Mouse (Mus musculus): ENCODE data around the gene Aldh3a2. TPM values are rescaled to one million over a fixed set of nuclear protein-coding genes. Genes with fewer than 3 reads are reported as not detected.
"Not testable (repeated sequence)": the region's sequence is repeated elsewhere in the genome, so short reads cannot be mapped to it uniquely, and the experiment has no call there.

The Aldh3a2 gene
- polyA plus RNA-seq, 1 experiment from 2014 or later, result 22.0 TPM

DNA sequence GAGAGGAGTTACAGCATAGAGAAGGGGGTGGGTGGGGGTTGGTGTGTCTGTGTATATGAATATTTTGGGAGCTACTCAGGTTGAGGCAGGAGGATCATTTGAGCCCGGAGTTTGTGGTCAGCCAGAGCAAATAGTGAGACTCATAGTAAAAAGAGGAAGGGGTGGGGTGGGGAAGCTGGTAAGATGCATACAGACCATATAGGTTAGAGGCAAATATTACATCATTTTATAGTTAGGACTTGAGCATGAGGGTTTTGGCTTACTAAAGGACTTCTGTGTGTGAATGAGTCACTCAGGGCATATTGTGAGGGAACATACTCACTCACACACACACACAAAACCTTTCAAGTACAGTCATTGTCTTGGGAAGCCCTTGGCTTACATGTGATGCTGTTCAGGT lies 90.9 kb downstream of the Aldh3a2 start:
- no peak for ATAC-seq (ENCODE audit: low FRiP score)
- H3K27me3 ChIP-seq, result no peaks in the 10 kb centered on the region
- H3K27ac ChIP-seq, result 0 out of 2 replicates have a peak overlapping the region, but pooled peaks have one; percentile 47
- peaks cover 6% of the 10 kb centered on the region; the same call in 1 of the 2 replicates for H3K36me3 ChIP-seq (replicated peaks)
- no peak overlapping the region; the same call in 1 of the 2 replicates for H3K4me2 ChIP-seq
- H3K4me3 ChIP-seq (replicated peaks), result no peak overlapping the region
- peaks cover 23% of the 10 kb centered on the region for H3K4me1 ChIP-seq
- no peak overlapping the region for H3K9ac ChIP-seq
- H3K9me3 ChIP-seq, result no peaks in the 10 kb centered on the region
- WGBS, result 98% methylated on average over 1 of the region's 1 CpGs

DNA sequence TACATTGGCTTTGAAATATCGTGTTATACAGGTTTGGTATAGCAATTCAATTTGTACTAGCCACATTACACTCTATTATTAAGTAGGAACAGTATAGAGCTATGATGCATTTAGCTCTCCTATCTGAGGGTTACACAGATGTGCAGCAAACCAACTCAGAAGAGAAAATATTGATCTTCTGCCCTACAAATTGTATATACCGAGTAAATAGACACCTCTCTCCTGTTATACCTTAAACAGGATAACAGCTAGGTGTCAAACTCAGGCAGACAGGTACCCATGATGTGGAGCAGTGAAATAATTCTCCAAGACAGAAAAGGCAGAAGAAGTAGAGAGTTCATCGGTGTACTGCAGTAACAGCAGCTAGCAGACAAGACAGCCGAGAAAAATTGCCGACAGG lies 91.5 kb downstream of the Aldh3a2 start:
- Histone ChIP-seq H3K27ac (peak overlapping the region; percentile 47; the same call in 1 of the 2 replicates), H3K36me3 (replicated peaks) (peaks cover 6% of the 10 kb centered on the region; the same call in 1 of the 2 replicates), H3K4me1 (peaks cover 28% of the 10 kb centered on the region), H3K4me2 (peak overlapping the region; percentile 44), H3K4me3 (replicated peaks) (no peak overlapping the region), H3K9ac (no peak overlapping the region), H3K27me3 (no peaks in the 10 kb centered on the region), H3K9me3 (no peaks in the 10 kb centered on the region)
- 72% methylated on average over 5 of the region's 5 CpGs for WGBS
- no peak for ATAC-seq (ENCODE audit: low FRiP score)

DNA sequence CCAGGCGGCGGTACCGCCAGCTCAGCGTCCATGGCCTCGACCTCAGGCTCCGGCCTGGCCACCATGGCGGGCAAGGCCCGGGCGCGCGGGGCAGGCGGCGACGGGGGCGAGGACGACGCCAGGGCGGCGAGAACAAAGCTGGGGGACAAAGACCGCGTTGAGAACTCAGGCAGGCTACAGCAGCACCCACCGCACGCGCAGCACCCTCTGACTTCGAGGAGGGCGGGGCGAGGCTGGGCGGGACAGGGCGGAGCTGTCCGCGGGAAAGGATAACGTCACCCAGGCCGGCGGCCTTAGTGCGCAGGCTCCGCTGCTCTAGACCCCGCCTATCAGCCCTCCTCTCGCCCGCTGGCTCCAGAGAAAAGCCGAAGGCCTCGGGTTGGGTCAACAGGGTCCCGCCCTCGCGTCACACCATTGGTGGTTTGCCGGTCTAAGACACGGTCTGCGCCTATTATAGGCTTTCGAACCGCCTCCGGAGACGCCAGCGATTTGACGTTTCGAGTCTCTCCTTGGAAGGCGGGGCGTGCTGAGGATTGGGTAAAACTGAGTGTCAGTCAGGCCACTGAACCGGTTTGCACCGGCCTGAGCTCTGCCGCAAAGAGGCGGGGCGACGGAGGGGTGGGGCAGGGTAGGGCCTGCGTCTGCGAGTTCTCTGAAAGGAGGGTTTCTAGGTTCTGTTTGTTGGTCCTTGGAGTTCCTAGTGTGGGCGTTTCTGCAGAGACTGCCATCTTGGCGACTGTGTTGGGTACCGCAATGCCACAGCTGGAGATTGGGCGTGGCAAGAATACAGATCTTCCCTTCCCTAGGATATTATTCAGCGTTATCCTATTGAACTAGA lies 92.2 kb downstream of the Aldh3a2 start, which contains the start of gene Usp22:
Usp22 (minus strand) TSS at position 235 of the 838 bp plus-strand sequence.
- Histone ChIP-seq H3K27ac (peak within 1 kb of the TSS; percentile 98), H3K9me3 (no peaks in the 10 kb centered on the region), H3K4me2 (peak within 1 kb of the TSS; percentile 63), H3K27me3 (no peaks in the 10 kb centered on the region), H3K4me3 (replicated peaks) (peak within 1 kb of the TSS; percentile 98), H3K4me1 (peaks cover 35% of the 10 kb centered on the region), H3K36me3 (replicated peaks) (peaks cover 6% of the 10 kb centered on the region; the same call in 1 of the 2 replicates), H3K9ac (peak within 1 kb of the TSS; percentile 100)
- ATAC-seq (ENCODE audit: low FRiP score), result peak; percentile 97
- WGBS, result under 1% methylated on average over 68 of the region's 69 CpGs

DNA sequence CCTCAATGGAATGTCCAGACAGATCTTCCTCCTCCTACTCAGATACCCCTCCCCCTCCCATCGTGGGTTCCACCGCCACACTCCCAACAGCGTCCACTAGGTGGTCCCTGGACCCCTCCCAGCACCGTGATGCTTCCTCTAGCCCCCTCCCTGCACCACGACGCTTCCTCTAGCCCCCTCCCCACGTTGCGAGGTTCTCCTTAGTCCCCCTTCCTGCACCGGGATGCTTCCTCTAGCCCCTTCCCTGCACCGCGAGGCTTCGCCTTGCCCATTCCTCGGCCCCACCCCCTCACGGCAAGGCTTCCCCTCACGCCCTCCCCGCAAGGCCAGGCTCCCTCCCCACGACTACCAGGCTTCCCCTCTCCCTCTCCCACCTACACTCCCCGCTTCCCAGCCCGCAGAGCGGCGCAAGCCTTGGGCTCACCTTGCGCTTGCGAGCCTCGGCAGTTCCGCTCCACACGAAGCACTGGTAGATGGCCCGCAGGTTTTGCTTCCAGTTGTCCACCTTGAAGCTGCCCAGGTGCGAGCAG lies 92.9 kb downstream of the Aldh3a2 start:
- Histone ChIP-seq H3K36me3 (replicated peaks) (peaks cover 6% of the 10 kb centered on the region; the same call in 1 of the 2 replicates), H3K27me3 (no peaks in the 10 kb centered on the region), H3K4me2 (peak overlapping the region; percentile 63), H3K4me1 (peaks cover 40% of the 10 kb centered on the region), H3K27ac (peak overlapping the region; percentile 98), H3K9ac (peak overlapping the region; percentile 100), H3K4me3 (replicated peaks) (peak overlapping the region; percentile 98), H3K9me3 (no peaks in the 10 kb centered on the region)
- 1% methylated on average over 28 of the region's 28 CpGs for WGBS
- peak; percentile 53 for ATAC-seq (ENCODE audit: low FRiP score)

DNA sequence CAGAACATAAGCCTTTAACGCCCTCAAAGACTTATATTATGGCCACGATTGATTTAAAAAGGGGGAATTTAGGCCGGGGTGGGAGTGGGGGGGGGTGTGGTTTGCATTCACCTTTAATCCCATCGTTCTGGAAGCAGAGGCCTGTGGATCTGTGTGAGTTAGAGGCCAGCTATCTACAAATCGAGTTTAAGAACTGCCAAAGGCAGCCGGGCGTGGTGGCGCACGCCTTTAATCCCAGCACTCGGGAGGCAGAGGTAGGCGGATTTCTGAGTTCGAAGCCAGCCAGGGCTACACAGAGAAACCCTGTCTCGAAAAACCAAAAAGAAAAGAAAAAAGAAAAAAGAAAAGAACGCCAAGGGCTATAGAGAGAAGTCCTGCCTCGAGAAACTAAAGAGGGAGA lies 93.8 kb downstream of the Aldh3a2 start:
- Histone ChIP-seq H3K4me1 (peaks cover 48% of the 10 kb centered on the region), H3K9ac (peak overlapping the region; percentile 100), H3K4me2 (peak overlapping the region; percentile 63), H3K4me3 (replicated peaks) (peak overlapping the region; percentile 98)
- ATAC-seq (ENCODE audit: low FRiP score); H3K9me3 ChIP-seq; H3K27me3 ChIP-seq; H3K27ac ChIP-seq; H3K36me3 ChIP-seq (replicated peaks): not testable (repeated sequence)
- 27% methylated on average over 15 of the region's 15 CpGs for WGBS

Other genes starting within 250 kb of the Aldh3a2 start
- 0.22 and 0.42 TPM in 2 replicates for gene Kcnj12, start 244.9 kb downstream of the Aldh3a2 start, polyA plus RNA-seq (2016; fragmentation: Nextera tagmentation; extraction: Ambion mirVana)
- 0.37 and 0.59 TPM in 2 replicates for gene Tnfrsf13b, start 140.7 kb downstream of the Aldh3a2 start, polyA plus RNA-seq (2016; fragmentation: Nextera tagmentation; extraction: Ambion mirVana)
- 305 and 331 TPM in 2 replicates for gene Usp22, start 92.4 kb downstream of the Aldh3a2 start, polyA plus RNA-seq (2016; fragmentation: Nextera tagmentation; extraction: Ambion mirVana)
- gene Aldh3a1, start 59.9 kb downstream of the Aldh3a2 start, polyA plus RNA-seq (2016; fragmentation: Nextera tagmentation; extraction: Ambion mirVana), result not detected in 2 replicates
- not detected in 2 replicates for gene Slc47a2, start 75.4 kb upstream of the Aldh3a2 start, polyA plus RNA-seq (2016; fragmentation: Nextera tagmentation; extraction: Ambion mirVana)
- gene Slc47a1, start 110.9 kb upstream of the Aldh3a2 start, polyA plus RNA-seq (2016; fragmentation: Nextera tagmentation; extraction: Ambion mirVana), result 0.19 TPM in 1 of 2 replicates, not detected in the other
- gene Rnf112, start 186.7 kb upstream of the Aldh3a2 start, polyA plus RNA-seq (2016; fragmentation: Nextera tagmentation; extraction: Ambion mirVana), result 7.2 and 7.7 TPM in 2 replicates
- gene Mfap4, start 218.0 kb upstream of the Aldh3a2 start, polyA plus RNA-seq (2016; fragmentation: Nextera tagmentation; extraction: Ambion mirVana), result 66.9 and 69.4 TPM in 2 replicates
- 93.4 and 95.7 TPM in 2 replicates for gene Mapk7, start 226.9 kb upstream of the Aldh3a2 start, polyA plus RNA-seq (2016; fragmentation: Nextera tagmentation; extraction: Ambion mirVana)
- 34.6 and 35.6 TPM in 2 replicates for gene B9d1, start 237.7 kb upstream of the Aldh3a2 start, polyA plus RNA-seq (2016; fragmentation: Nextera tagmentation; extraction: Ambion mirVana)